Mouse (Mus musculus) c-Kit-positive CD71-positive TER-119-positive erythroid progenitor cells, embryonic 14.5 days (primary cell): ENCODE results near the gene Tfam.

Experiments
- DNase-seq: peaks from one replicate; pipeline ENCODE4 v3.0.0-alpha.2; 2013; ENCODE audit warnings: low spot score

Tfam gene

GRCm38 (mm10) chr10:71223101-71223500 lies 15.0 kb downstream of the Tfam start:
- DNase-seq: no peak

GRCm38 (mm10) chr10:71222639-71223038 lies 15.4 kb downstream of the Tfam start:
- no peak for DNase-seq

- DNase-seq: peak; percentile 47
Observed at GRCm38 (mm10) chr10:71218228-71218892, 19.7 kb downstream of the Tfam start.

GRCm38 (mm10) chr10:71215996-71216395 lies 22.1 kb downstream of the Tfam start:
- DNase-seq: no peak

- DNase-seq: no peak
Observed at GRCm38 (mm10) chr10:71201512-71201911, 36.6 kb downstream of the Tfam start.

- no peak for DNase-seq
Observed at GRCm38 (mm10) chr10:71200964-71201363, 37.1 kb downstream of the Tfam start.

- DNase-seq: no peak
Observed at GRCm38 (mm10) chr10:71198676-71199075, 39.4 kb downstream of the Tfam start.

- DNase-seq: no peak
Observed at GRCm38 (mm10) chr10:71197036-71197785, 40.9 kb downstream of the Tfam start.

- no peak for DNase-seq
Observed at GRCm38 (mm10) chr10:71195501-71195900, 42.6 kb downstream of the Tfam start.

GRCm38 (mm10) chr10:71194713-71195112 lies 43.4 kb downstream of the Tfam start:
- no peak for DNase-seq

GRCm38 (mm10) chr10:71193319-71193718 lies 44.8 kb downstream of the Tfam start:
- no peak for DNase-seq

GRCm38 (mm10) chr10:71192886-71193285 lies 45.2 kb downstream of the Tfam start:
- no peak for DNase-seq

- no peak for DNase-seq
Observed at GRCm38 (mm10) chr10:71188681-71189080, 49.4 kb downstream of the Tfam start.

GRCm38 (mm10) chr10:71185059-71185458 lies 53.0 kb downstream of the Tfam start:
- no peak for DNase-seq

- DNase-seq: no peak
Observed at GRCm38 (mm10) chr10:71183339-71184031, 54.6 kb downstream of the Tfam start.

- DNase-seq: no peak
Observed at GRCm38 (mm10) chr10:71181931-71182330, 56.1 kb downstream of the Tfam start.

- DNase-seq: no peak
Observed at GRCm38 (mm10) chr10:71181091-71181490, 57.0 kb downstream of the Tfam start.

GRCm38 (mm10) chr10:71180057-71180456 lies 58.0 kb downstream of the Tfam start:
- DNase-seq: no peak

- no peak for DNase-seq
Observed at GRCm38 (mm10) chr10:71177201-71177600, 60.9 kb downstream of the Tfam start.

- no peak for DNase-seq
Observed at GRCm38 (mm10) chr10:71176341-71176740, 61.7 kb downstream of the Tfam start.
